Mouse (Mus musculus) intestine, embryonic 14.5 days (tissue): Measurements from ENCODE around the gene Nat8. TPM values are rescaled to one million over a fixed set of nuclear protein-coding genes. Genes with fewer than 3 reads are reported as not detected.
"Not testable (repeated sequence)": the region's sequence is repeated elsewhere in the genome, so short reads cannot be mapped to it uniquely, and the experiment has no call there.

ENCODE experiments used
- ATAC-seq: fragments of 200-750 bp; cut with Nextera tagmentation; replicated peaks from 2 replicates; pipeline ENCODE4 v1.8.0; 2017; ENCODE audit warnings: low read depth, moderate number of reproducible peaks, moderate TSS enrichment, moderate library complexity; ENCODE audit not compliant: low FRiP score, low TSS enrichment
- DNase-seq: peaks from one replicate; pipeline ENCODE4 v3.0.0-alpha.2; 2018; ENCODE audit warnings: low spot score
- H3K27ac ChIP-seq: fragments of 300-500 bp; sonication (generic); 2 replicates; pipeline ENCODE4 v1.5.1; 2014; ENCODE audit warnings: low read depth, mild to moderate bottlenecking, control low read depth
- H3K27me3 ChIP-seq: fragments of 300-500 bp; sonication (generic); replicated peaks from 2 replicates; pipeline ENCODE4 v1.6.1; 2014; ENCODE audit warnings: low read length, control low read depth; ENCODE audit not compliant: control insufficient read depth, insufficient read depth
- H3K36me3 ChIP-seq: fragments of 300-500 bp; sonication (generic); 2 replicates; pipeline ENCODE4 v1.6.1; 2014; ENCODE audit warnings: low read length, control low read depth; ENCODE audit not compliant: control insufficient read depth, insufficient read depth
- H3K4me1 ChIP-seq: fragments of 300-500 bp; sonication (generic); replicated peaks from 2 replicates; pipeline ENCODE4 v1.6.1; 2014; ENCODE audit warnings: low read length, control low read depth, mixed read lengths; ENCODE audit not compliant: control insufficient read depth, insufficient read depth
- H3K4me2 ChIP-seq: fragments of 300-500 bp; sonication (generic); 2 replicates; pipeline ENCODE4 v1.6.1; 2014; ENCODE audit warnings: low read length
- H3K4me3 ChIP-seq: fragments of 300-500 bp; sonication (generic); 2 replicates; pipeline ENCODE4 v1.5.1; 2014; ENCODE audit warnings: low read depth, low read length, control low read depth, mixed read lengths
- H3K9ac ChIP-seq: fragments of 300-500 bp; sonication (generic); 2 replicates; pipeline ENCODE4 v1.6.1; 2014; ENCODE audit warnings: mild to moderate bottlenecking, low read length
- H3K9me3 ChIP-seq: fragments of 300-500 bp; sonication (generic); 2 replicates; pipeline ENCODE4 v1.6.1; 2016; ENCODE audit warnings: low read length, control low read depth; ENCODE audit not compliant: control insufficient read depth
- WGBS: fragments of 180-500 bp; shearing (Covaris S2); extraction: QIAGEN DNeasy Blood & Tissue Kit; methylation state at CpG from one replicate; pipeline ENCODE4 v1.1.7; 2014; 5-methylcytosine and 5-hydroxymethylcytosine counted together
- polyA plus RNA-seq: library from polyadenylated mRNA; unstranded; fragments of >200 nt; fragmentation: Nextera tagmentation; extraction: Ambion mirVana; gene quantifications from 2 replicates; pipeline ENCODE4 v1.2.1, GENCODE M21; 2014

Nat8 gene
- polyA plus RNA-seq, 1 experiment from 2014 or later = 0.42 TPM

DNA sequence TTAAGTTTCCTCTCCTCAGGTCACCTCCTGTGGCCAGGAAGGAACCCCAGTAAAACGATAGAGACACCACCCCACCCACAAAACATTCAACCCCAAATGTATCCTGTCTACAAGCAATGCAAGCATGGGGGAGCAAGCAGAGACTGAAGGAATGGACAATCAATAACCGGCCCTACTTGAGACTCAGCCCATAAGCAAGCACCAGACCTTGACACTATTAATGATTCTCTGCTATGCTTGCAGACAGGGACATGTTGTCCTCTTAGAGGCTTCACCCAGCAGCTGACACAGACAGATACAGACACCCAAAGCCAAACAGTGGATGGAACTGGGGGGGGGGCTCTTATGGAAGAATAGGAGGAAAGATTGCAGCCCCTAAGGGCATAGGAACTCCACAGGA is 6.0 kb downstream of the Nat8 start:
- Histone ChIP-seq H3K27me3 (no peaks in the 10 kb centered on the region), H3K9ac (no peak overlapping the region), H3K4me2 (no peak overlapping the region), H3K9me3 (0 out of 2 replicates have a peak, but pooled peaks cover 3% of the 10 kb centered on the region), H3K36me3 (no peaks in the 10 kb centered on the region), H3K4me1 (no peaks in the 10 kb centered on the region), H3K27ac (no peak overlapping the region), H3K4me3 (no peak overlapping the region)
- no peak for DNase-seq
- 79% methylated on average over 2 of the region's 2 CpGs for WGBS
- ATAC-seq = no peak

DNA sequence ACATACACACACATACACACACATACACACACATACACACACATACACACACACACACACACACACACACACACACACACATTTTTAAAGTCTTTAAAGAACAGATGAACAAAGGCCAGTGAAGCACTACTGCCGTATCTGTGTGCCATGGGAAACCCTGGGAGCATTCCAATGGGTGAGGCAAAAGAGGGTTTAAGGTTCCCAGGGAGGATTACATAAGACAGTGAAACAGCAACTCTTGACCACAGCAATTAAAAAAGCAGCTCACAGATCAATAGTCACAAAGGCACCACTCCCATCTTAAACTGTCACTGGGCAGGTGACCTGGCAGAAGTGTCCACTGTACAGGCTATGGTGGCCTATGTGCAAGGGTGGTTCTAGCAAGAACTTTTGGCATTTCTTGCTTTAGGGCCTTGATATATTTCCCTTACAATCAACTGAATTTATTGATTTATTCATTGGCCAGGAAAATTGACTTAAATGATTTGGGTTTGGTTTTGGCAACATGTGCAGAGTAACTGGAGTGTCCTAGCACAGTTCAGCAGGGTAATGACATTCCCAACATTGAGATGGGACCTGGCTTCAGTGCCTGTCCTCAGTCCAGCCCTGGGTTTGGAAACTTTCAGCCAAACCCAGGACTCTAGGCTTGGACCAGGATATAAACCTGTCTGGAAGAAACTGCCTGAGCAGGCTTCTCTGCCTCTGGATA is 8.3 kb downstream of the Nat8 start:
- H3K9ac ChIP-seq = no peak overlapping the region
- WGBS = 82% methylated on average over 1 of the region's 1 CpGs
- H3K4me1 ChIP-seq = no peaks in the 10 kb centered on the region
- DNase-seq = no peak
- no peak overlapping the region for H3K4me3 ChIP-seq
- no peak overlapping the region for H3K4me2 ChIP-seq
- 0 out of 2 replicates have a peak, but pooled peaks cover 3% of the 10 kb centered on the region for H3K9me3 ChIP-seq
- H3K36me3 ChIP-seq = no peaks in the 10 kb centered on the region
- no peak overlapping the region for H3K27ac ChIP-seq
- H3K27me3 ChIP-seq = no peaks in the 10 kb centered on the region
- ATAC-seq = no peak

DNA sequence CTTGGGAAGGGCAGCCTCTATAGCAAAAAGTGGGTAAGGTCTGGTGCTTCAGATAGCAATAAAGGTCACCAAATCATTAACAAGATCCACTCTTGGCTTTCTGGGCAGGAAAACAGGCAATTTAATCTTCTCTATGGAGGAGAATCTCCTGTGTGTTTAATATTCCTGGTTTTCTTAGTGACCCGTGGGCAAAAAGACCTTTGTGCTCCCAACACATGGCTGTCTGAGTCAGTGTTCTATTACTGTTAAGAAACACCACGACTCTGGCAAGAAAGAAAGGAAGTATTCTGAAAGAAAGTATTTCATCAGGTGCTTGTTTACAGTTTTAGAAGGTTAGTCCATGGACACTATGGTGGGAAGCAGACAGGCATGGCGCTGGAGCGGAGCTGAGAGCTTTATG is 9.6 kb downstream of the Nat8 start:
- no peak for ATAC-seq

DNA sequence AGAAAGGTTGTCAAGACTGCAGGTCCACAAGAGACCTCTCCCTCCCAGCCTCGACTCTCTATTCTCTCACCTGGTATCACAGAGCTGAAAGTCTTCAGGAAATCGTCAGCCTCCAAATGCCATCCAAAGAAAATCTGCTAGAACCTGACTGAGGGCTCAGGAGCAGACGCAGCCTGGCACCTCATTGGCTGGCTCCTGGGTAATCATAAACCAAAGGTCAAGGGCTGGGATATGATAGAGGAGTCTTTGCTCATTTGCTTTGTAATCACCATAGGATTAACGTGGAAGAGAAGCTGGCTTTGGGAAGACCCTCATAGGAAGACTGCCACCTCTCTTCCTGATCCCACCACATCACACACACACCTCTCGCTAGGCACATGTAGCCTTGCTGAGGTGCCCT is 11.0 kb downstream of the Nat8 start, which contains the start of the genes Nat8f6 and Nat8f5:
Nat8f6 (minus strand) TSS at position 118 of the 400 bp plus-strand sequence.
Nat8f5 (minus strand) TSS at position 136 of the 400 bp plus-strand sequence.
- H3K27ac ChIP-seq = no peak within 1 kb of the TSS
- no peak within 1 kb of the TSS for H3K9ac ChIP-seq
- no peak within 1 kb of the TSS for H3K4me2 ChIP-seq
- WGBS = 84% methylated on average over 5 of the region's 5 CpGs
- no peaks in the 10 kb centered on the region for H3K4me1 ChIP-seq
- H3K4me3 ChIP-seq = no peak within 1 kb of the TSS
- no peaks in the 10 kb centered on the region for H3K36me3 ChIP-seq
- ATAC-seq (no peak), DNase-seq (no peak)
- 0 out of 2 replicates have a peak, but pooled peaks cover 3% of the 10 kb centered on the region for H3K9me3 ChIP-seq
- H3K27me3 ChIP-seq = no peaks in the 10 kb centered on the region

More for the DNA sequence above, 9.6 kb downstream of the Nat8 start:
- Histone ChIP-seq H3K9me3 (0 out of 2 replicates have a peak, but pooled peaks cover 3% of the 10 kb centered on the region), H3K4me3 (no peak overlapping the region), H3K36me3 (no peaks in the 10 kb centered on the region), H3K4me2 (no peak overlapping the region), H3K9ac (no peak overlapping the region), H3K27ac (no peak overlapping the region), H3K4me1 (no peaks in the 10 kb centered on the region), H3K27me3 (no peaks in the 10 kb centered on the region)
- 87% methylated on average over 4 of the region's 4 CpGs for WGBS
- no peak for DNase-seq

DNA sequence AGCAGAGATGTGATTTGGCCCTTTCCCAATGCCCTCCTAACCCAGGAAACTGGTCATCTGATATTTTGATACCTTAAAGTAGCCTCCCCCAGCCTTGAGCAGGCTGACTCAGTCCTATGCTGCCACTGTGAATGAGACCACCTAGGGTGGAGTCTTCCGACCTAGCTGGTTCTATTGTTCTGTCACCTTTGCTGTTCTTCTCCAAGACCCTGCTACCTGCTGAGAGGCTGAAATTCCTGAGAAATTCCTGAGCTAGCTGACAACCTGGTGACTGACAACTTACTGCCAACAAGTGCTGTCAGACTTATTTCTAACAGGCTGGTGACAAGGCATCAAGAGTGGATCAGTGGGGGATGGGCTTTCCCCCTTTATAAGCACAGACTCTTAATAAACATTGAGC is 13.5 kb downstream of the Nat8 start:
- Histone ChIP-seq H3K36me3 (no peaks in the 10 kb centered on the region), H3K27ac (no peak overlapping the region)
- WGBS = 59% methylated on average over 1 of the region's 1 CpGs

DNA sequence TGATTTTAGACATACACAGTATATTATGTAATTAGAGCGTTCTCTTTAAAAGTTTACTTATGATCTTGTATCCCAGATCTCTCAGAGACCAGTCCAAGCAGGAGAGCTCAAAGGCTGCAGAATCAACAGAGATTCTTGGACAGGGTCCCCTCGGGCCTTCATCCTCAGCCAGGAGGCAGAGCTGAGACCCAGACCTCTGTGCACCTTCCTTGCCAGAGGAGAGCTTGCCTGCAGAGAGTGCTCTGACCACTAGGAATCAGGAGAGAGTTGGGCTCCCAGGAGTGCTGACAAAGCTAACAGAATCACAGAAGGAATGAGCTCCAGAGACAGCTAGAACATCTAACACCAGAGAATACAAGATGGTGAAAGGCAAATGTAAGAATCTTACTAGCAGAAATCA is 18.5 kb downstream of the Nat8 start:
- Histone ChIP-seq H3K4me2 (no peak overlapping the region), H3K36me3 (no peaks in the 10 kb centered on the region), H3K27me3 (no peaks in the 10 kb centered on the region), H3K4me1 (no peaks in the 10 kb centered on the region), H3K27ac (no peak overlapping the region), H3K4me3 (no peak overlapping the region), H3K9me3 (no peaks in the 10 kb centered on the region), H3K9ac (no peak overlapping the region)
- ATAC-seq = no peak
- no peak for DNase-seq
- WGBS = 79% methylated on average over 2 of the region's 2 CpGs

More for the DNA sequence above, 13.5 kb downstream of the Nat8 start:
- Histone ChIP-seq H3K9ac (no peak overlapping the region), H3K4me2 (no peak overlapping the region), H3K4me3 (no peak overlapping the region), H3K9me3 (0 out of 2 replicates have a peak, but pooled peaks cover 3% of the 10 kb centered on the region), H3K27me3 (no peaks in the 10 kb centered on the region), H3K4me1 (no peaks in the 10 kb centered on the region)
- ATAC-seq (no peak), DNase-seq (no peak)

DNA sequence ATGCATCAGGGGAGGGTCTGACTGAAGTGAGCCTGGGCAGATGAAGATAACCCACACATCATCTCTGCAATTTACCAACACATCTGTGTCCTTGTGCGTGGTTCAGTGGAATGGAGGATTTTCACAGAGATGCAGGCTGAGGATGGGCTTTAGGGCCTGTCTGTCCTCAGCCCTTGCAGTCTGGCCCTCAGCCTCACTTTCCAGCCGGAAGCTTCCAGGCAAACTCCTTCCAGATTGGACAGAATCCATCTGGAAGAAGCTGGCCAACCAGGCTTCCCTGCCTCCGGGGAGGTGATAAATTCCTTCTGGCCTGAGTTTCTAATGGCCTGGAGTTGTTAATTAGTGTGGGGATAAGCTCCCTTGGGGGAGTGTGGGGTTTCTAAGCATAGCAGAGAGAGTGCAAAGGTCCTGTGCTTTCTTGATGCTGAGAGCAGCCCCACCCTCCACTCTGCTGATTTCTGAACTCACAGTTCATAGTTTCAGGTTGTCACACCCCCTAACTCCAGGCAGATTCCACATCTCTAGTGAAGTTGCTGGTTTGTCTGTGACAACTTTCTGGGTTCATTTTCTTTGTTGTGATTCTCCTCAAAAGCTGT is 20.8 kb downstream of the Nat8 start:
- not testable (repeated sequence) for ATAC-seq, H3K9me3 ChIP-seq
- WGBS = 63% methylated on average over 2 of the region's 3 CpGs

DNA sequence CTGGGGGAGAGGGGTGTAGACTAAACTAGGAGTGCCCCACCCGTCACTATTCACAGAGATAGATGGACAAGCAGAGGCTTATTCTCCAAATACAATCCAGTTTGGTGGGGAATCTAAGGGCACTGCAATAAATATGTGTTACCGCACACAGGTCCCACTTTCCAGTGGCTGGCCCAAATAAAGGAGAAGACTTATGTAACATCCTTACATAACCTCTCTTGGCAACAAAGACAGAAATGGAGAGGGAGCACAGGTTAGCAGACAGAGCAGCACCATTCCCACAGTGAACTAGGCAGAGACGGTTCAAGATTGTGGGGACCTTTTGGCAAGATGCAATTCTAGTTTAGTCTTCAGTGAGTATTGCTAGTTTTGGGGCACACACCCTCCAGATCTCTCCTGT is 21.4 kb downstream of the Nat8 start:
- not testable (repeated sequence) for H3K27ac ChIP-seq, H3K9ac ChIP-seq, H3K27me3 ChIP-seq, H3K36me3 ChIP-seq, H3K4me2 ChIP-seq, H3K4me1 ChIP-seq, H3K4me3 ChIP-seq, H3K9me3 ChIP-seq, ATAC-seq, DNase-seq
- 89% methylated on average over 2 of the region's 3 CpGs for WGBS

More for the DNA sequence above, 20.8 kb downstream of the Nat8 start:
- not testable (repeated sequence) for H3K4me2 ChIP-seq, DNase-seq, H3K9ac ChIP-seq, H3K27ac ChIP-seq, H3K4me3 ChIP-seq, H3K4me1 ChIP-seq, H3K36me3 ChIP-seq, H3K27me3 ChIP-seq
